Mouse (Mus musculus) cerebellum, adult 8-10 months (tissue): ENCODE results near the gene Def6.
"Not testable (repeated sequence)": the region's sequence is repeated elsewhere in the genome, so short reads cannot be mapped to it uniquely, and the experiment has no call there.

ENCODE experiments used
- DNase-seq: peaks from one replicate; pipeline ENCODE4 v3.0.0; 2022

Def6 gene

GRCm38 (mm10) chr17:28209457-28210110 lies 2.0 kb downstream of the Def6 start:
- DNase-seq, result no peak

- no peak for DNase-seq
Measured at GRCm38 (mm10) chr17:28211921-28212341, 4.4 kb downstream of the Def6 start.

GRCm38 (mm10) chr17:28212391-28212790 lies 4.8 kb downstream of the Def6 start:
- no peak for DNase-seq

- DNase-seq, result no peak
Measured at GRCm38 (mm10) chr17:28213236-28213635, 5.7 kb downstream of the Def6 start.

- no peak for DNase-seq
Measured at GRCm38 (mm10) chr17:28216791-28217190, 9.2 kb downstream of the Def6 start.

- no peak for DNase-seq
Measured at GRCm38 (mm10) chr17:28217721-28218649, 10.4 kb downstream of the Def6 start.

- DNase-seq, result not testable (repeated sequence)
Measured at GRCm38 (mm10) chr17:28222463-28222862, 14.9 kb downstream of the Def6 start.

- DNase-seq, result peak; percentile 90
Measured at GRCm38 (mm10) chr17:28223561-28224391, 16.2 kb downstream of the Def6 start.

- no peak for DNase-seq
Measured at GRCm38 (mm10) chr17:28224615-28225014, 17.0 kb downstream of the Def6 start.

- DNase-seq, result peak; percentile 84
Measured at GRCm38 (mm10) chr17:28226014-28226413, 18.4 kb downstream of the Def6 start.

GRCm38 (mm10) chr17:28230486-28230885 lies 22.9 kb downstream of the Def6 start:
- no peak for DNase-seq

- no peak for DNase-seq
Measured at GRCm38 (mm10) chr17:28231026-28231736, 23.6 kb downstream of the Def6 start.

- peak; percentile 96 for DNase-seq
Measured at GRCm38 (mm10) chr17:28232475-28233060, 25.0 kb downstream of the Def6 start, which contains the start of gene Ppard. TSS of gene Ppard (plus strand) at chr17:28232700.

GRCm38 (mm10) chr17:28233091-28233731 lies 25.6 kb downstream of the Def6 start:
- DNase-seq, result no peak

GRCm38 (mm10) chr17:28234641-28235040 lies 27.1 kb downstream of the Def6 start:
- no peak for DNase-seq

- DNase-seq, result no peak
Measured at GRCm38 (mm10) chr17:28235982-28236635, 28.5 kb downstream of the Def6 start.

GRCm38 (mm10) chr17:28236636-28237015 lies 29.0 kb downstream of the Def6 start:
- no peak for DNase-seq

GRCm38 (mm10) chr17:28237362-28237761 lies 29.8 kb downstream of the Def6 start:
- DNase-seq, result no peak

GRCm38 (mm10) chr17:28237874-28238273 lies 30.3 kb downstream of the Def6 start:
- no peak for DNase-seq

GRCm38 (mm10) chr17:28240846-28241245 lies 33.3 kb downstream of the Def6 start:
- no peak for DNase-seq

GRCm38 (mm10) chr17:28242296-28242695 lies 34.7 kb downstream of the Def6 start:
- DNase-seq, result no peak
